Mouse (Mus musculus) brain, embryonic 14.5 days (tissue): ENCODE data around the gene Tbcb.

Experiments used
- CTCF ChIP-seq: fragments of 200-500 bp; IDR thresholded peaks from 2 replicates; pipeline ENCODE4 v1.5.1; 2012; ENCODE audit warnings: inconsistent platforms, mild to moderate bottlenecking, moderate library complexity, borderline replicate concordance; ENCODE audit not compliant: insufficient read depth, insufficient read length; ENCODE audit errors: extremely low read depth
- POLR2A ChIP-seq: fragments of 200-500 bp; IDR thresholded peaks from 2 replicates; pipeline ENCODE4 v1.6.1; 2012; ENCODE audit warnings: mild to moderate bottlenecking, inconsistent platforms, borderline replicate concordance; ENCODE audit not compliant: poor library complexity, insufficient read depth, insufficient read length, severe bottlenecking; ENCODE audit errors: extremely low read depth

DNA sequence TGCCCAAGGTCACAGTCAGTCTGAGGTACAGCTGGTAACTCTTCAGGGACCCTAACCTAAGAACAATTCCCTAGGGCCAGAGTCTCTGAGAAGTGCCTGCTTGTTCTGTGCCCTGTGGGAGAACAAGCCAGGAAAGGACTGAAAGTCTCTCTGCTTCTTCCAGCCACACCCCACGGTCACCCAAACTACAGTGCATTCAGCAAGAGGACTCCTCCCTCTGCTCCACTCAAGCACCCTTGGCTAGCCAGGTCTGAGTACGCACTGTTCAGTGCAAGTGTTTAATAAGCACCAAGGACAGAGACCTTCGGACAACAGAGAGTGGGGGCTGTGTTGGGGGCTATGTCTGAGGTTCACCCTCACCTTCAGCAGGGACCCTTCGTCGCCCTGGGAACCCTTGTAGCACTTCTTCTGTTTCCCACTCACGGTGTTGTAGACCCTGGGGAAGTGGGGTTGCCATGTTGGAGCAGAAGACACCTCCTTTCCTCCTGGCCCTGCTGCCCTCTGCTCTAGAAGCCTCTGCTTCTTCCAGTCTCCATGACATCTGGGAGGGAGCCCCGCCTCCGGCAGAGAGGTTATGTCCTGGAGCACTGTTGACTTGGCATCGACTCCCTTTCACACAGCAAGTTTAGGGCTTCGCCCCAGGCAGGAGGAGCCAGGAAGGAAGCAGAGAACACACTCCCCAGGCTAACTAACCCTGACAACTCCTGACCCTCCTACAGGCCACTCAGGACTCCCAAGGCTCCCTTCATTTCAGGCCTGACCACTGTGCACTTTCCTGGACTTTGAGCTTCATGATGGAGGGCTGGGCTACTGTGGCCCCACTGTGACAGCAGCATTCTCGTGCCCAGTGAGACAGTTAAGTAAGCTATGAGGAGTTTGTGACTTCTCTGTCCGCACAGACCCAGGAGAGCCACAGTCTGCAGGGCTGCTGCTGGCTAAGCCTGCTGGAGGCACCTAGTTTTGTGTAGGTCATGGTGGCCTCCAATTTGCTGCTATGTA lies 20.2 kb upstream of the Tbcb start:
- TF ChIP-seq POLR2A (no peak), CTCF (no peak)
